Mouse (Mus musculus) heart, embryonic 10.5 days (tissue): ENCODE data around the gene Slc2a3. TPM values are rescaled to one million over a fixed set of nuclear protein-coding genes. Genes with fewer than 3 reads are reported as not detected.

Experiments
- microRNA-seq: library from miRNA; unstranded; fragments of <30 nt; microRNA quantifications from one replicate; pipeline ENCODE4, GENCODE M21; 2017
- polyA plus RNA-seq: library from polyadenylated mRNA; unstranded; fragments of >200 nt; fragmentation: Nextera tagmentation; extraction: Ambion mirVana; gene quantifications from 2 replicates; pipeline ENCODE4 v1.2.1, GENCODE M21; 2016

Slc2a3 gene
- polyA plus RNA-seq, 1 experiment from 2014 or later: 85.3 TPM

Small RNA genes lying within 50 kb of the gene (microRNA-seq; reads per million reads assigned to microRNA genes)
- not detected for gene Mir7231

Other genes with a start within 250 kb of the Slc2a3 start
- gene Aicda, start 247.8 kb downstream of the Slc2a3 start, polyA plus RNA-seq: not detected in 2 replicates
- 0.43 and 0.64 TPM in 2 replicates for gene Apobec1, start 199.2 kb downstream of the Slc2a3 start, polyA plus RNA-seq
- gene Gdf3, start 191.6 kb downstream of the Slc2a3 start, polyA plus RNA-seq: 0.06 and 1.1 TPM in 2 replicates
- not detected in 2 replicates for gene Dppa3, start 175.2 kb downstream of the Slc2a3 start, polyA plus RNA-seq
- 0.20 and 0.57 TPM in 2 replicates for gene Nanog, start 94.2 kb downstream of the Slc2a3 start, polyA plus RNA-seq
- gene Foxj2, start 18.3 kb upstream of the Slc2a3 start, polyA plus RNA-seq: 4.8 and 4.9 TPM in 2 replicates
- gene C3ar1, start 54.5 kb upstream of the Slc2a3 start, polyA plus RNA-seq: 0.74 and 0.85 TPM in 2 replicates
- 61.5 and 70.6 TPM in 2 replicates for gene Necap1, start 72.8 kb upstream of the Slc2a3 start, polyA plus RNA-seq
- gene Clec4a1, start 120.2 kb upstream of the Slc2a3 start, polyA plus RNA-seq: 0.27 and 0.63 TPM in 2 replicates
- 0.11 TPM in 1 of 2 replicates, not detected in the other for gene Clec4a3, start 150.9 kb upstream of the Slc2a3 start, polyA plus RNA-seq
- not detected in 2 replicates for gene Clec4a4, start 188.7 kb upstream of the Slc2a3 start, polyA plus RNA-seq
- not detected in 2 replicates for gene Clec4b1, start 248.3 kb upstream of the Slc2a3 start, polyA plus RNA-seq